ENCODE assay signal across 8 mouse cellular contexts in genomic region chr8:89785011-89785410, GRCm38 (mm10).
DNase-seq lines count a peak whose midpoint lies in the region; ATAC-seq and TF ChIP-seq lines count a peak whose summit lies in the region.

No protein-coding gene starts in this region.

- 21% methylated on average over 7 of the region's 7 CpGs for WGBS in hindbrain, embryonic 10.5 days
- 21% methylated on average over 7 of the region's 7 CpGs for WGBS in hindbrain, embryonic 12.5 days
- WGBS in forebrain, embryonic 16.5 days: 12% methylated on average over 7 of the region's 7 CpGs
- 17% methylated on average over 7 of the region's 7 CpGs for WGBS in hindbrain, postnatal 0 days
- WGBS in stomach, postnatal 0 days: 13% methylated on average over 7 of the region's 7 CpGs

- peak; percentile 73 for DNase-seq in hindbrain, embryonic 10.5 days (ENCODE audit: low spot score)
- peak; percentile 30 for DNase-seq in c-Kit-positive CD71-positive TER-119-negative erythroid progenitor cells, embryonic 14.5 days (ENCODE audit: low read depth)
- peak; percentile 91 for DNase-seq in hindbrain, postnatal 0 days (ENCODE audit: low spot score)
- DNase-seq in left cerebral cortex, adult 2 months (ENCODE audit: extremely low spot score in 1 of 2, low spot score in 2 of 2): peak; percentile 72 to 74
- peak; percentile 79 for DNase-seq in mesoderm, embryonic 11.5 days (ENCODE audit: low read depth, low spot score)
- peak; percentile 72 for DNase-seq in stomach, postnatal 0 days (ENCODE audit: low spot score)

- peaks cover 44% of the 10 kb centered on the region for H3K4me1 ChIP-seq in hindbrain, embryonic 10.5 days (replicated peaks)
- H3K4me1 ChIP-seq in hindbrain, embryonic 12.5 days: peaks cover 20% of the 10 kb centered on the region
- peaks cover 10% of the 10 kb centered on the region for H3K4me1 ChIP-seq in forebrain, embryonic 16.5 days (replicated peaks; ENCODE audit: control insufficient read depth, insufficient read depth, low read length)
- no peaks in the 10 kb centered on the region for H3K4me1 ChIP-seq in hindbrain, postnatal 0 days (ENCODE audit: insufficient read depth, low read length)
- no peaks in the 10 kb centered on the region for H3K4me1 ChIP-seq in stomach, postnatal 0 days (replicated peaks; ENCODE audit: control insufficient read depth, insufficient read depth)

- H3K4me2 ChIP-seq in hindbrain, embryonic 12.5 days (replicated peaks): no peak overlapping the region
- H3K4me2 ChIP-seq in forebrain, embryonic 16.5 days (ENCODE audit: low read length): no peak overlapping the region
- H3K4me2 ChIP-seq in hindbrain, postnatal 0 days (ENCODE audit: low read depth, low read length): no peak overlapping the region
- H3K4me2 ChIP-seq in stomach, postnatal 0 days (replicated peaks; ENCODE audit: low read depth): no peak overlapping the region

- H3K36me3 ChIP-seq in hindbrain, embryonic 10.5 days: no peaks in the 10 kb centered on the region
- H3K36me3 ChIP-seq in hindbrain, embryonic 12.5 days: no peaks in the 10 kb centered on the region
- H3K36me3 ChIP-seq in forebrain, embryonic 16.5 days (ENCODE audit: control insufficient read depth, insufficient read depth): no peaks in the 10 kb centered on the region
- no peaks in the 10 kb centered on the region for H3K36me3 ChIP-seq in hindbrain, postnatal 0 days (ENCODE audit: insufficient read depth, low read length)
- no peaks in the 10 kb centered on the region for H3K36me3 ChIP-seq in stomach, postnatal 0 days (ENCODE audit: control insufficient read depth, insufficient read depth, low read length)

- no peak for ATAC-seq in hindbrain, embryonic 12.5 days (ENCODE audit: low FRiP score)
- peak; percentile 75 for ATAC-seq in forebrain, embryonic 16.5 days
- ATAC-seq in hindbrain, postnatal 0 days: peak; percentile 47; the same call in 1 of the 2 replicates
- ATAC-seq in stomach, postnatal 0 days (ENCODE audit: low FRiP score, low TSS enrichment): no peak

- H3K27ac ChIP-seq in hindbrain, embryonic 10.5 days: no peak overlapping the region
- no peak overlapping the region for H3K27ac ChIP-seq in hindbrain, embryonic 12.5 days
- H3K27ac ChIP-seq in forebrain, embryonic 16.5 days (ENCODE audit: low read length): no peak overlapping the region
- no peak overlapping the region for H3K27ac ChIP-seq in hindbrain, postnatal 0 days
- no peak overlapping the region for H3K27ac ChIP-seq in left cerebral cortex, adult 2 months
- H3K27ac ChIP-seq in stomach, postnatal 0 days (replicated peaks): no peak overlapping the region

- TF ChIP-seq CTCF in hindbrain, postnatal 0 days (IDR thresholded peaks at IDR 0.05; ENCODE audit: low read depth): peak; percentile 95
- TF ChIP-seq CTCF in left cerebral cortex, adult 2 months (IDR thresholded peaks at IDR 0.05): peak; percentile 88
- peak; percentile 96 for TF ChIP-seq CTCF in stomach, postnatal 0 days (IDR thresholded peaks at IDR 0.05; ENCODE audit: low read depth)

- peaks cover 25% of the 10 kb centered on the region for H3K27me3 ChIP-seq in hindbrain, embryonic 10.5 days (ENCODE audit: insufficient read depth, poor library complexity, severe bottlenecking)
- peaks cover 20% of the 10 kb centered on the region for H3K27me3 ChIP-seq in hindbrain, embryonic 12.5 days
- peaks cover 13% of the 10 kb centered on the region for H3K27me3 ChIP-seq in forebrain, embryonic 16.5 days (replicated peaks; ENCODE audit: control insufficient read depth, insufficient read depth, low read length)
- no peaks in the 10 kb centered on the region for H3K27me3 ChIP-seq in hindbrain, postnatal 0 days (ENCODE audit: insufficient read depth, low read length)
- no peaks in the 10 kb centered on the region for H3K27me3 ChIP-seq in stomach, postnatal 0 days (ENCODE audit: control insufficient read depth, insufficient read depth, low read length)

- intact Hi-C loops in left cerebral cortex, adult 2 months (cut with DNase I): loop anchor here (2.0 to 10.0 kb wide), 5 partner anchors 153 to 1030 kb away; partner anchors contain the start of gene Sall1

- TF ChIP-seq EP300 in stomach, postnatal 0 days (optimal IDR thresholded peaks at IDR 0.05): no peak

- no peak overlapping the region for H3K4me3 ChIP-seq in hindbrain, embryonic 10.5 days
- no peak overlapping the region for H3K4me3 ChIP-seq in hindbrain, embryonic 12.5 days
- H3K4me3 ChIP-seq in forebrain, embryonic 16.5 days (replicated peaks; ENCODE audit: low read length): no peak overlapping the region
- H3K4me3 ChIP-seq in hindbrain, postnatal 0 days (ENCODE audit: low read length): no peak overlapping the region
- H3K4me3 ChIP-seq in left cerebral cortex, adult 2 months: no peak overlapping the region
- no peak overlapping the region for H3K4me3 ChIP-seq in stomach, postnatal 0 days (ENCODE audit: low read depth, low read length)

- H3K9me3 ChIP-seq in hindbrain, embryonic 10.5 days: no peaks in the 10 kb centered on the region
- no peaks in the 10 kb centered on the region for H3K9me3 ChIP-seq in hindbrain, embryonic 12.5 days (replicated peaks)
- no peaks in the 10 kb centered on the region for H3K9me3 ChIP-seq in forebrain, embryonic 16.5 days (ENCODE audit: control insufficient read depth, low read length)
- H3K9me3 ChIP-seq in hindbrain, postnatal 0 days (ENCODE audit: low read length): no peaks in the 10 kb centered on the region
- H3K9me3 ChIP-seq in stomach, postnatal 0 days (ENCODE audit: control insufficient read depth, low read length): no peaks in the 10 kb centered on the region

- H3K9ac ChIP-seq in hindbrain, embryonic 12.5 days: no peak overlapping the region
- no peak overlapping the region for H3K9ac ChIP-seq in forebrain, embryonic 16.5 days (replicated peaks; ENCODE audit: low read depth, low read length)
- no peak overlapping the region for H3K9ac ChIP-seq in hindbrain, postnatal 0 days (replicated peaks; ENCODE audit: low read length)
- no peak overlapping the region for H3K9ac ChIP-seq in stomach, postnatal 0 days (ENCODE audit: low read length)

Comparison
In these comparisons a context has a peak if more than half of its experiments do, and no peak if none do; other contexts are left out.
1. ATAC-seq: peak in forebrain, embryonic 16.5 days (single experiment) and hindbrain, postnatal 0 days (single experiment); none in hindbrain, embryonic 12.5 days (single experiment) and stomach, postnatal 0 days (single experiment).
2. DNase-seq: peak in every context shown above with its lines; median percentile 91 in hindbrain, postnatal 0 days; 79 in mesoderm, embryonic 11.5 days; 73 in hindbrain, embryonic 10.5 days; 73 in left cerebral cortex, adult 2 months; 72 in stomach, postnatal 0 days; 30 in c-Kit-positive CD71-positive TER-119-negative erythroid progenitor cells, embryonic 14.5 days.
3. Peak in every context shown above with its lines, with median percentiles within 50 percentile points of each other: CTCF ChIP-seq.